Mouse (Mus musculus) ES-Bruce4 (cell line): Measurements from ENCODE around the gene Dusp16. TPM values are rescaled to one million over a fixed set of nuclear protein-coding genes. Genes with fewer than 3 reads are reported as not detected.

Experiments
- H3K27ac ChIP-seq: 2 replicates; pipeline ENCODE4 v1.5.1; 2012; ENCODE audit warnings: low read length, inconsistent platforms; ENCODE audit not compliant: insufficient read depth
- H3K27me3 ChIP-seq: 2 replicates; pipeline ENCODE4 v1.6.1; 2012; ENCODE audit warnings: mild to moderate bottlenecking, low read length, inconsistent platforms; ENCODE audit not compliant: control insufficient read depth, poor library complexity, insufficient read depth, severe bottlenecking
- H3K36me3 ChIP-seq: 2 replicates; pipeline ENCODE4 v1.6.1; 2012; ENCODE audit warnings: inconsistent platforms, mild to moderate bottlenecking, low read length, moderate library complexity; ENCODE audit not compliant: control insufficient read depth, poor library complexity, insufficient read depth, severe bottlenecking
- H3K4me1 ChIP-seq: one replicate; pipeline ENCODE4 v1.8.1; 2011; ENCODE audit warnings: low read length; ENCODE audit not compliant: control insufficient read depth, insufficient read depth
- H3K4me3 ChIP-seq: 2 replicates; pipeline ENCODE4 v1.5.1; 2011; ENCODE audit warnings: low read depth, mild to moderate bottlenecking, low read length
- H3K9ac ChIP-seq: 2 replicates; pipeline ENCODE4 v1.6.1; 2012; ENCODE audit warnings: low read depth, mild to moderate bottlenecking, inconsistent platforms; ENCODE audit not compliant: poor library complexity, severe bottlenecking
- H3K9me3 ChIP-seq: replicated peaks from 2 replicates; pipeline ENCODE4 v1.6.1; 2012; ENCODE audit warnings: mild to moderate bottlenecking, low read length, inconsistent platforms; ENCODE audit not compliant: control insufficient read depth, poor library complexity, insufficient read depth, severe bottlenecking
- CTCF ChIP-seq: IDR thresholded peaks from one replicate; pipeline ENCODE4 v1.8.1; 2011; ENCODE audit warnings: low read depth, low read length
- polyA plus RNA-seq: library from polyadenylated mRNA; stranded (reverse); fragments of >200 nt; gene quantifications from 2 replicates; pipeline ENCODE4 v1.2.4, GENCODE M21; 2011; ENCODE audit warnings: low read depth; ENCODE audit not compliant: missing spikeins, insufficient read depth, insufficient read length

Gene Dusp16
- polyA plus RNA-seq, 1 experiment, result 35.6 TPM

DNA sequence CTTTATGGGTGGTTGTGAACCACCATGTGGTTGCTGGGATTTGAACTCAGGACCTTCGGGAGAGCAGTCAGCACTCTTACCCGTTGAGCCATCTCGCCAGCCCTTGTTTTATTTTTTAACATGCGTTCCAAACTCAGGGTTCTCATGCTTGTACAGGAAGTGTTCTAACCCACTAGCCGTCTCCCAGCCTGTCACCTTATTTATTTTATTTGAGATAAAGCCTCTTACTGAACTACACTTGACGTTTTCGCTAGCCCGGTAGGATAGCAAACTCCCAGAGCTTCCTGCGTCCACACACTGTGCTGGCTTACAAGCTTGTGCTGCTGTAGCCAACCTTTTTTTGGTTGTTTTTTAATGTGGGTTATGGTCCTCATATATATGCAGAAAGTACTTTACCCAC, 126.6 kb downstream of the Dusp16 start:
- TF ChIP-seq CTCF, result no peak
- H3K9ac ChIP-seq, result no peak overlapping the region
- no peaks in the 10 kb centered on the region for H3K27me3 ChIP-seq
- no peak overlapping the region for H3K4me3 ChIP-seq
- no peaks in the 10 kb centered on the region for H3K4me1 ChIP-seq
- no peaks in the 10 kb centered on the region for H3K9me3 ChIP-seq
- H3K36me3 ChIP-seq, result no peaks in the 10 kb centered on the region
- no peak overlapping the region for H3K27ac ChIP-seq

Other genes starting within 250 kb of the Dusp16 start
- gene Lrp6, start 225.7 kb downstream of the Dusp16 start, polyA plus RNA-seq, result 46.3 and 53.8 TPM in 2 replicates
- gene Mansc1, start 160.1 kb downstream of the Dusp16 start, polyA plus RNA-seq, result 2.7 and 3.3 TPM in 2 replicates
- gene Borcs5, start 153.1 kb downstream of the Dusp16 start, polyA plus RNA-seq, result 4.8 and 5.7 TPM in 2 replicates
- 6.1 and 7.6 TPM in 2 replicates for gene Crebl2, start 37.5 kb upstream of the Dusp16 start, polyA plus RNA-seq
- gene Gpr19, start 106.0 kb upstream of the Dusp16 start, polyA plus RNA-seq, result 26.3 and 26.8 TPM in 2 replicates
- gene Cdkn1b, start 127.8 kb upstream of the Dusp16 start, polyA plus RNA-seq, result 37.2 and 38.4 TPM in 2 replicates
- gene Apold1, start 189.1 kb upstream of the Dusp16 start, polyA plus RNA-seq, result 0.39 and 0.49 TPM in 2 replicates
- gene Ddx47, start 219.0 kb upstream of the Dusp16 start, polyA plus RNA-seq, result 114 and 123 TPM in 2 replicates